Mouse (Mus musculus) embryonic facial prominence, embryonic 14.5 days (tissue): Measurements from ENCODE around the gene Rab17. TPM values are rescaled to one million over a fixed set of nuclear protein-coding genes. Genes with fewer than 3 reads are reported as not detected.

Experiments
- ATAC-seq: fragments of 200-750 bp; cut with Nextera tagmentation; 2 replicates; pipeline ENCODE4 v1.8.0; 2017; ENCODE audit warnings: low read depth, moderate number of reproducible peaks, moderate TSS enrichment
- DNase-seq: peaks from one replicate; pipeline ENCODE4 v3.0.0-alpha.2; 2015; ENCODE audit warnings: low spot score
- H3K27ac ChIP-seq: fragments of 300-500 bp; sonication (generic); replicated peaks from 2 replicates; pipeline ENCODE4 v1.5.1; 2014; ENCODE audit warnings: low read depth, mild to moderate bottlenecking, low read length, moderate library complexity
- H3K27me3 ChIP-seq: fragments of 300-500 bp; sonication (generic); replicated peaks from 2 replicates; pipeline ENCODE4 v1.6.1; 2014; ENCODE audit warnings: low read length; ENCODE audit not compliant: control insufficient read depth, insufficient read depth
- H3K36me3 ChIP-seq: fragments of 300-500 bp; sonication (generic); 2 replicates; pipeline ENCODE4 v1.6.1; 2014; ENCODE audit warnings: low read length, mixed read lengths; ENCODE audit not compliant: control insufficient read depth, insufficient read depth
- H3K4me1 ChIP-seq: fragments of 300-500 bp; sonication (generic); 2 replicates; pipeline ENCODE4 v1.6.1; 2014; ENCODE audit warnings: antibody characterized with exemption, low read length; ENCODE audit not compliant: control insufficient read depth, insufficient read depth
- H3K4me2 ChIP-seq: fragments of 300-500 bp; sonication (generic); 2 replicates; pipeline ENCODE4 v1.6.1; 2014; ENCODE audit warnings: low read depth, mild to moderate bottlenecking, low read length, moderate library complexity, mixed read lengths
- H3K4me3 ChIP-seq: fragments of 300-500 bp; sonication (generic); 2 replicates; pipeline ENCODE4 v1.5.1; 2014; ENCODE audit warnings: low read depth, mild to moderate bottlenecking, low read length
- H3K9ac ChIP-seq: fragments of 300-500 bp; sonication (generic); 2 replicates; pipeline ENCODE4 v1.6.1; 2014; ENCODE audit warnings: low read depth, mild to moderate bottlenecking, low read length, moderate library complexity, mixed read lengths
- H3K9me3 ChIP-seq: fragments of 300-500 bp; sonication (generic); 2 replicates; pipeline ENCODE4 v1.6.1; 2016; ENCODE audit warnings: low read length; ENCODE audit not compliant: control insufficient read depth
- WGBS: fragments of 180-500 bp; shearing (Covaris S2); extraction: QIAGEN DNeasy Blood & Tissue Kit; methylation state at CpG from one replicate; pipeline ENCODE4 v1.1.7; 2014; 5-methylcytosine and 5-hydroxymethylcytosine counted together
- polyA plus RNA-seq: library from polyadenylated mRNA; unstranded; fragments of >200 nt; fragmentation: Nextera tagmentation; extraction: Ambion mirVana; gene quantifications from 2 replicates; pipeline ENCODE4 v1.2.1, GENCODE M21; 2014

Rab17 gene
- polyA plus RNA-seq, 1 experiment from 2014 or later: 2.5 TPM

GRCm38 (mm10) chr1:91008147-91008682, 38.8 kb upstream of the Rab17 start:
- 89% methylated on average over 13 of the region's 14 CpGs for WGBS
- Histone ChIP-seq H3K4me2 (no peak overlapping the region), H3K4me3 (no peak overlapping the region), H3K27ac (no peak overlapping the region), H3K9ac (no peak overlapping the region), H3K4me1 (peaks cover 5% of the 10 kb centered on the region; the same call in 1 of the 2 replicates), H3K9me3 (no peaks in the 10 kb centered on the region), H3K27me3 (no peaks in the 10 kb centered on the region), H3K36me3 (no peaks in the 10 kb centered on the region)
- ATAC-seq: no peak
- DNase-seq: no peak

GRCm38 (mm10) chr1:91006708-91007107, 37.2 kb upstream of the Rab17 start:
- no peaks in the 10 kb centered on the region for H3K9me3 ChIP-seq
- H3K4me3 ChIP-seq: no peak overlapping the region
- no peaks in the 10 kb centered on the region for H3K27me3 ChIP-seq
- ATAC-seq (no peak), DNase-seq (no peak)
- no peak overlapping the region for H3K4me2 ChIP-seq
- no peaks in the 10 kb centered on the region for H3K36me3 ChIP-seq
- no peak overlapping the region for H3K27ac ChIP-seq
- 93% methylated on average over 9 of the region's 9 CpGs for WGBS
- H3K9ac ChIP-seq: no peak overlapping the region
- no peaks in the 10 kb centered on the region for H3K4me1 ChIP-seq

- no peaks in the 10 kb centered on the region for H3K27me3 ChIP-seq
- H3K36me3 ChIP-seq: no peaks in the 10 kb centered on the region
- ATAC-seq (no peak), DNase-seq (no peak)
- no peak overlapping the region for H3K9ac ChIP-seq
- H3K4me1 ChIP-seq: no peaks in the 10 kb centered on the region
- 80% methylated on average over 5 of the region's 5 CpGs for whole genome bisulfite sequencing
- H3K27ac ChIP-seq: no peak overlapping the region
- no peak overlapping the region for H3K4me3 ChIP-seq
- H3K9me3 ChIP-seq: no peaks in the 10 kb centered on the region
- no peak overlapping the region for H3K4me2 ChIP-seq
Observed at GRCm38 (mm10) chr1:91006037-91006436, 36.6 kb upstream of the Rab17 start.

GRCm38 (mm10) chr1:91003522-91004253, 34.2 kb upstream of the Rab17 start:
- ATAC-seq (no peak), DNase-seq (no peak)
- no peaks in the 10 kb centered on the region for H3K27me3 ChIP-seq
- no peaks in the 10 kb centered on the region for H3K36me3 ChIP-seq
- no peak overlapping the region for H3K27ac ChIP-seq
- no peak overlapping the region for H3K4me2 ChIP-seq
- H3K4me3 ChIP-seq: no peak overlapping the region
- H3K4me1 ChIP-seq: peaks cover 10% of the 10 kb centered on the region
- no peaks in the 10 kb centered on the region for H3K9me3 ChIP-seq
- WGBS: 85% methylated on average over 8 of the region's 8 CpGs
- no peak overlapping the region for H3K9ac ChIP-seq

- Histone ChIP-seq H3K4me1 (peaks cover 10% of the 10 kb centered on the region), H3K9ac (no peak overlapping the region), H3K27me3 (no peaks in the 10 kb centered on the region), H3K9me3 (no peaks in the 10 kb centered on the region), H3K36me3 (no peaks in the 10 kb centered on the region), H3K4me2 (no peak overlapping the region), H3K4me3 (no peak overlapping the region), H3K27ac (no peak overlapping the region)
- 73% methylated on average over 3 of the region's 3 CpGs for WGBS
- DNase-seq: no peak
- ATAC-seq: no peak
Observed at GRCm38 (mm10) chr1:91002641-91003040, 33.2 kb upstream of the Rab17 start.

- DNase-seq (no peak), ATAC-seq (no peak)
- WGBS: 91% methylated on average over 3 of the region's 3 CpGs
- H3K4me3 ChIP-seq: no peak overlapping the region
- no peaks in the 10 kb centered on the region for H3K9me3 ChIP-seq
- peaks cover 10% of the 10 kb centered on the region for H3K4me1 ChIP-seq
- H3K4me2 ChIP-seq: no peak overlapping the region
- no peaks in the 10 kb centered on the region for H3K27me3 ChIP-seq
- H3K36me3 ChIP-seq: no peaks in the 10 kb centered on the region
- H3K9ac ChIP-seq: no peak overlapping the region
- H3K27ac ChIP-seq: no peak overlapping the region
Observed at GRCm38 (mm10) chr1:91001871-91002539, 32.5 kb upstream of the Rab17 start.

- WGBS: 94% methylated on average over 3 of the region's 3 CpGs
- ATAC-seq: no peak
- H3K4me2 ChIP-seq: no peak overlapping the region
- no peaks in the 10 kb centered on the region for H3K9me3 ChIP-seq
- H3K4me1 ChIP-seq: peaks cover 10% of the 10 kb centered on the region
- no peak overlapping the region for H3K9ac ChIP-seq
- H3K27me3 ChIP-seq: no peaks in the 10 kb centered on the region
- H3K4me3 ChIP-seq: no peak overlapping the region
- no peaks in the 10 kb centered on the region for H3K36me3 ChIP-seq
- DNase-seq: no peak
- H3K27ac ChIP-seq: no peak overlapping the region
Observed at GRCm38 (mm10) chr1:91001101-91001500, 31.6 kb upstream of the Rab17 start.

- Histone ChIP-seq H3K27me3 (no peaks in the 10 kb centered on the region), H3K36me3 (no peaks in the 10 kb centered on the region), H3K27ac (no peak overlapping the region), H3K9ac (no peak overlapping the region), H3K4me2 (peak overlapping the region; percentile 99), H3K4me1 (peaks cover 10% of the 10 kb centered on the region), H3K4me3 (peak overlapping the region; percentile 81; the same call in 1 of the 2 replicates), H3K9me3 (no peaks in the 10 kb centered on the region)
- ATAC-seq (no peak), DNase-seq (no peak)
- WGBS: 69% methylated on average over 10 of the region's 10 CpGs
Observed at GRCm38 (mm10) chr1:90999911-91000601, 30.6 kb upstream of the Rab17 start.
